In genomic region chr5:151085749-151086148, GRCm38 (mm10) we compare ENCODE assay signal across 21 mouse cellular contexts.
DNase-seq lines count a peak whose midpoint lies in the region; ATAC-seq and TF ChIP-seq lines count a peak whose summit lies in the region.
"Had no signal": no experiment of that assay in that cellular context is flagged by ENCODE, and none has a peak within 500 bp of the region (broad histone marks: within the 10 kb centered on the region; RNA-seq: fewer than 3 reads in every experiment).

No protein-coding gene starts in this region.

- no peak overlapping the region for H3K4me2 ChIP-seq in lung, postnatal 0 days (replicated peaks; ENCODE audit: low read depth, low read length)
- H3K4me2 ChIP-seq: embryonic facial prominence, embryonic 12.5 days; forebrain, embryonic 13.5 days; forebrain, embryonic 15.5 days had no signal

- no peak overlapping the region for H3K9ac ChIP-seq in lung, postnatal 0 days (replicated peaks; ENCODE audit: low read depth)
- H3K9ac ChIP-seq: embryonic facial prominence, embryonic 12.5 days; forebrain, embryonic 13.5 days; forebrain, embryonic 15.5 days had no signal

- peak; percentile 79 for DNase-seq in heart, adult 11 months
- no peak for DNase-seq in heart, adult 9 months (ENCODE audit: low spot score in 2 of 2)
- peak; percentile 50 to 55 for DNase-seq in lung, adult 18-20 months
- no peak for DNase-seq in lung, postnatal 14 days
- no peak for DNase-seq in lung, postnatal 0 days (ENCODE audit: low spot score)
- DNase-seq in lung, postnatal 25 days (ENCODE audit: low spot score) = no peak
- peak; percentile 47 for DNase-seq in lung, postnatal 36 days
- no peak for DNase-seq in ovary, adult 18-20 months (ENCODE audit: low spot score)
- DNase-seq: adrenal gland, adult 2 months; adrenal gland, postnatal 10 days; adrenal gland, postnatal 25 days; cerebellum, adult 11 months; cerebellum, adult 18-20 months; cerebellum, adult 8-10 months; cerebellum, adult 9-11 months; cerebellum, postnatal 14 days; cerebellum, postnatal 36 days had no signal

- H3K9me3 ChIP-seq in lung, postnatal 0 days (ENCODE audit: low read length) = no peaks in the 10 kb centered on the region
- H3K9me3 ChIP-seq: embryonic facial prominence, embryonic 10.5 days; embryonic facial prominence, embryonic 12.5 days; forebrain, embryonic 13.5 days; forebrain, embryonic 15.5 days had no signal

- 0 out of 2 replicates have a peak overlapping the region, but pooled peaks have one; percentile 26 for H3K27ac ChIP-seq in lung, postnatal 0 days (ENCODE audit: low read length)
- H3K27ac ChIP-seq: embryonic facial prominence, embryonic 10.5 days; embryonic facial prominence, embryonic 12.5 days; forebrain, embryonic 13.5 days; forebrain, embryonic 15.5 days had no signal

- no peak for TF ChIP-seq CTCF in lung, postnatal 0 days (IDR thresholded peaks at IDR 0.05)

- H3K27me3 ChIP-seq in lung, postnatal 0 days (replicated peaks; ENCODE audit: insufficient read depth, low read length) = no peaks in the 10 kb centered on the region
- H3K27me3 ChIP-seq: embryonic facial prominence, embryonic 12.5 days; forebrain, embryonic 13.5 days; forebrain, embryonic 15.5 days had no signal

- peak; percentile 43 for ATAC-seq in lung, postnatal 0 days
- ATAC-seq: forebrain, embryonic 13.5 days; forebrain, embryonic 15.5 days had no signal

- H3K4me1 ChIP-seq in lung, postnatal 0 days (ENCODE audit: insufficient read depth, low read depth, low read length) = 0 out of 2 replicates have a peak, but pooled peaks cover 7% of the 10 kb centered on the region

- WGBS in lung, postnatal 0 days = 74% methylated on average over 8 of the region's 8 CpGs

- no peaks in the 10 kb centered on the region for H3K36me3 ChIP-seq in lung, postnatal 0 days (ENCODE audit: insufficient read depth, low read length)
- H3K36me3 ChIP-seq: embryonic facial prominence, embryonic 10.5 days; embryonic facial prominence, embryonic 12.5 days; forebrain, embryonic 15.5 days had no signal

- no peak overlapping the region for H3K4me3 ChIP-seq in lung, postnatal 0 days (ENCODE audit: low read depth, low read length)
- H3K4me3 ChIP-seq: embryonic facial prominence, embryonic 10.5 days; embryonic facial prominence, embryonic 12.5 days; forebrain, embryonic 13.5 days; forebrain, embryonic 15.5 days had no signal

- TF ChIP-seq EP300 in lung, postnatal 0 days (IDR thresholded peaks at IDR 0.05) = no peak

Comparison
In these comparisons a context has a peak if more than half of its experiments do, and no peak if none do; other contexts are left out.
1. DNase-seq: peak in heart, adult 11 months (single experiment), lung, adult 18-20 months (2 of 2) and lung, postnatal 36 days (single experiment); none in heart, adult 9 months (0 of 2), lung, postnatal 14 days (single experiment), lung, postnatal 0 days (single experiment), lung, postnatal 25 days (single experiment) and ovary, adult 18-20 months (single experiment).